Mouse (Mus musculus) limb, embryonic 14.5 days (tissue): ENCODE measurements around the gene 9230104L09Rik. TPM values are rescaled to one million over a fixed set of nuclear protein-coding genes. Genes with fewer than 3 reads are reported as not detected.

ENCODE experiments used
- ATAC-seq: fragments of 200-750 bp; cut with Nextera tagmentation; 2 replicates; pipeline ENCODE4 v1.8.0; 2017; ENCODE audit warnings: low read depth, moderate number of reproducible peaks, moderate TSS enrichment; ENCODE audit not compliant: low FRiP score
- DNase-seq: peaks from one replicate; pipeline ENCODE4 v3.0.0-alpha.2; 2015; ENCODE audit warnings: low spot score
- H3K27ac ChIP-seq: fragments of 300-500 bp; sonication (generic); replicated peaks from 2 replicates; pipeline ENCODE4 v1.5.1; 2014; ENCODE audit warnings: low read depth, mild to moderate bottlenecking, low read length, moderate library complexity, mixed read lengths
- H3K27me3 ChIP-seq: fragments of 300-500 bp; sonication (generic); 2 replicates; pipeline ENCODE4 v1.6.1; 2014; ENCODE audit warnings: low read length, mixed read lengths; ENCODE audit not compliant: control insufficient read depth, insufficient read depth
- H3K36me3 ChIP-seq: fragments of 300-500 bp; sonication (generic); 2 replicates; pipeline ENCODE4 v1.6.1; 2014; ENCODE audit warnings: mild to moderate bottlenecking, low read length, moderate library complexity, mixed read lengths; ENCODE audit not compliant: control insufficient read depth, insufficient read depth
- H3K4me1 ChIP-seq: fragments of 300-500 bp; sonication (generic); 2 replicates; pipeline ENCODE4 v1.6.1; 2014; ENCODE audit warnings: antibody characterized with exemption, low read length, mixed read lengths; ENCODE audit not compliant: control insufficient read depth, insufficient read depth
- H3K4me2 ChIP-seq: fragments of 300-500 bp; sonication (generic); replicated peaks from 2 replicates; pipeline ENCODE4 v1.6.1; 2014; ENCODE audit warnings: low read depth, mild to moderate bottlenecking, low read length, moderate library complexity; ENCODE audit not compliant: severe bottlenecking
- H3K4me3 ChIP-seq: fragments of 300-500 bp; sonication (generic); replicated peaks from 2 replicates; pipeline ENCODE4 v1.5.1; 2014; ENCODE audit warnings: low read length
- H3K9ac ChIP-seq: fragments of 300-500 bp; sonication (generic); 2 replicates; pipeline ENCODE4 v1.6.1; 2014; ENCODE audit warnings: mild to moderate bottlenecking, low read depth, low read length, moderate library complexity; ENCODE audit not compliant: severe bottlenecking
- H3K9me3 ChIP-seq: fragments of 300-500 bp; sonication (generic); 2 replicates; pipeline ENCODE4 v1.6.1; 2016; ENCODE audit warnings: low read length; ENCODE audit not compliant: control insufficient read depth
- POLR2A ChIP-seq: fragments of 200-500 bp; IDR thresholded peaks from 2 replicates; pipeline ENCODE4 v1.8.0; 2012; ENCODE audit warnings: inconsistent platforms, mild to moderate bottlenecking, moderate library complexity, borderline replicate concordance; ENCODE audit not compliant: insufficient read depth, insufficient read length; ENCODE audit errors: extremely low read depth
- WGBS: fragments of 180-500 bp; shearing (Covaris S2); extraction: QIAGEN DNeasy Blood & Tissue Kit; methylation state at CpG from one replicate; pipeline ENCODE4 v1.1.7; 2014; 5-methylcytosine and 5-hydroxymethylcytosine counted together
- polyA plus RNA-seq, 2 experiments: library from polyadenylated mRNA; depleted of rRNA in 1 of 2; stranded (reverse) in 1 of 2; unstranded in 1 of 2; fragments of >200 nt; fragmentation: Nextera tagmentation in 1 of 2; extraction: Ambion mirVana in 1 of 2; gene quantifications; 2 replicates each; pipeline versions ENCODE4 v1.2.1 to v1.2.3; 2012 to 2014

The 9230104L09Rik gene
- polyA plus RNA-seq, 2 experiments = not detected

DNA sequence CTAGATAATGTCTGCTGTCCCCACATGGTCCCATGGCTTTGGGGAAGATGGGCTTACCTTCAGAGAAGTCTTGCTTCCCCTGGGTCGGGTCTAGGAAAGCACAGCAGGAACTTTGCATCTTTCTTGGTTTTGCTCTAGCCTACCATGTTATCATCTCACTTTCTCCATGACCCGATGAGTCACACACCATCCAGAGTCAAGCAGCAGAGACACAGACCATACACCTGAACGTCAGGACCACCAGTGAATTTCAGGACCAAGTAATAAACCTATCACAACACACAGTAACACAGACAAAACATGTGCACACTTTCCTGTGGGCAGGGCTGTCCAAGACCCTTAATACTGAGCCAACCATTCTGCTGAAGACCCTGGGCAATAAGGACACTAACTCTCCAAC lies 5.7 kb upstream of the 9230104L09Rik start:
- H3K4me2 ChIP-seq = no peak overlapping the region
- peaks cover 16% of the 10 kb centered on the region for H3K36me3 ChIP-seq
- WGBS = 90% methylated on average over 3 of the region's 3 CpGs
- no peak overlapping the region for H3K4me3 ChIP-seq
- TF ChIP-seq POLR2A = no peak
- no peak for DNase-seq
- H3K9me3 ChIP-seq = no peaks in the 10 kb centered on the region
- ATAC-seq = no peak
- no peaks in the 10 kb centered on the region for H3K27me3 ChIP-seq
- no peak overlapping the region for H3K9ac ChIP-seq
- H3K4me1 ChIP-seq = peaks cover 17% of the 10 kb centered on the region
- no peak overlapping the region for H3K27ac ChIP-seq

DNA sequence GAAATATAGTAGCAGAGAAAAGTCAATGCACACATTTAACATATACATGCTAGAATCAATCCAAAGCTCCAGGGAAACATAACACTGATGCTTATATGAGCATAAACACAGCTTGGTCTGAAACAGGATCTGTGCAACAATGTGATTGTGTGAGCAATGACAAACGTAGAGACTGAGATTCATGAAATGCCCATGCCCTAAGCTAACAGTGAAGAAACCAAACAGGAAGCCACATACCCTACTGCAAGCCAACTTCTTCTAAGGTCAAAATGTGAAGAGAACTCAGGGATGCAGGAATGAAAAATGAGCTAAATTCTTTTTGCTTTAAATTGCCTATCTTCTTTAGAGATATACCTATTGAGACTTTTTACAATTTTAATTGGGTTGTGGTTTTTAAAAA lies 4.1 kb upstream of the 9230104L09Rik start:
- no peak for ATAC-seq
- H3K27ac ChIP-seq = no peak overlapping the region
- no peaks in the 10 kb centered on the region for H3K9me3 ChIP-seq
- peaks cover 16% of the 10 kb centered on the region for H3K36me3 ChIP-seq
- no peaks in the 10 kb centered on the region for H3K27me3 ChIP-seq
- H3K4me2 ChIP-seq = no peak overlapping the region
- H3K4me1 ChIP-seq = peaks cover 12% of the 10 kb centered on the region
- TF ChIP-seq POLR2A = no peak
- WGBS = 73% methylated on average over 1 of the region's 1 CpGs
- no peak for DNase-seq
- H3K4me3 ChIP-seq = no peak overlapping the region
- H3K9ac ChIP-seq = no peak overlapping the region

DNA sequence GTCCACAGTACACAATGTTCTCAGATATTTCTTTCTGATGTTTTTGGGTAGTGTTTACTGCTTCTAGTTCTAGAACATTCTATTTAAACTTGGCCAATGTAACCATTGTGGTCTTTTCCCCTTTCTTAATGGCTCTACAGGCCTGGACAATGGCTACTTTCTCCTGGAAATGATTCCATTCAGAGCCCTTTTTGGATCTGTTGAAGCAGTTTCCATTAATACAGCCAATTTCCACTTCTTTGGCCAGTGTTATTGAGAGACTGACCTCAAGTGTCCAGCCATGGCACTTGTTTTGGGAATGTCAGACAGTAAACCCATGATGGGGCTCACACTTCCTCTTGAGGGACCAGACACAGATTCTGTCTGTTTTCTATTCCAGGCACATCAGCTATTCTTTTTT lies 3.1 kb downstream of the 9230104L09Rik start:
- DNase-seq (no peak), ATAC-seq (no peak)
- H3K4me2 ChIP-seq = no peak overlapping the region
- no peaks in the 10 kb centered on the region for H3K9me3 ChIP-seq
- no peaks in the 10 kb centered on the region for H3K36me3 ChIP-seq
- H3K4me1 ChIP-seq = no peaks in the 10 kb centered on the region
- H3K27ac ChIP-seq = no peak overlapping the region
- no peaks in the 10 kb centered on the region for H3K27me3 ChIP-seq
- H3K9ac ChIP-seq = no peak overlapping the region
- TF ChIP-seq POLR2A = no peak
- H3K4me3 ChIP-seq = no peak overlapping the region

DNA sequence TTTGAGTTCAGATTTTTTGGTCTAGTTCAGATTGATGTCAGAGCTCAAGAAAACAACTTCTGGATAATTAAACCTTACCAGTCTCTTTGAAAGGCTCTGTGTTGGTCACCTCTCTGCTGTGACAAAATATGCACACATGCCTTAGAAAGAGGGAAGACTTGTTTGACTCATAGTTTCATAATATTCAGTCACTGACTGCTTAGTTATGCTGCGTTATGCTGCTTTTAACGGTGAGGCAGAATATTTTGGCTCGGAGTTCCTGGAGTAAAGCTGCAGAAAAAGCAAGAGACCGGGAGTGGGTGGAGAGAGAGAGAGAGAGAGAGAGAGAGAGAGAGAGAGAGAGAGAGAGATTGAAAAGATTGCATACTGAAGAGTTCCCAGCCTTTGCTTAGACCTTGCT lies 3.8 kb downstream of the 9230104L09Rik start:
- 73% methylated on average over 4 of the region's 4 CpGs for WGBS
- Histone ChIP-seq H3K27me3 (no peaks in the 10 kb centered on the region), H3K4me3 (no peak overlapping the region), H3K36me3 (no peaks in the 10 kb centered on the region), H3K9ac (no peak overlapping the region), H3K4me1 (no peaks in the 10 kb centered on the region), H3K9me3 (no peaks in the 10 kb centered on the region), H3K27ac (no peak overlapping the region), H3K4me2 (no peak overlapping the region)
- ATAC-seq (no peak), DNase-seq (no peak)
- TF ChIP-seq POLR2A = no peak

DNA sequence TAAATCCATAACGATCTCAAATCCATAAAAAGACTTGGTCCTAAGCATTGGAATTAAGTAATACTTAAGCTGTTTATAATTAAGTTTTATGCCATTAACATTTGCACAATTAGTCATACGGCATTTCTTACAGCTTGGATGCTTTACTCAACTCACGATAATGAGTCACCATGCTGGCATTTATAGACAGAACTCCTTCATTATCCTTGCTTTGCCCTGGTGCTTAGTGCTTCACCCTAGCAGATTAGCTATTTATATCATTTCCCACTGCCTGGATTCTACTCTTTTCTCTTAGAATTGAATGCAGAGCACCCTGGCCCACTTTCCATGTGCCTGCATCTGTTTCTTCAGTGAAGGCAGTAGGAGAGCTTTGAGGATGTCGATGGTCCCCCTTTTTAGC lies 7.3 kb downstream of the 9230104L09Rik start:
- Histone ChIP-seq H3K9me3 (no peaks in the 10 kb centered on the region), H3K9ac (no peak overlapping the region), H3K36me3 (no peaks in the 10 kb centered on the region), H3K27ac (no peak overlapping the region), H3K4me3 (no peak overlapping the region), H3K4me1 (no peaks in the 10 kb centered on the region), H3K27me3 (no peaks in the 10 kb centered on the region), H3K4me2 (no peak overlapping the region)
- DNase-seq (no peak), ATAC-seq (no peak)
- TF ChIP-seq POLR2A = no peak
- WGBS = 59% methylated on average over 4 of the region's 4 CpGs
